Mouse (Mus musculus) erythroblast, embryonic 14.5 days (primary cell): Measurements from ENCODE around the gene Hddc3. TPM values are rescaled to one million over a fixed set of nuclear protein-coding genes. Genes with fewer than 3 reads are reported as not detected.
A peak's percentile ranks its signal among the peaks of the same experiment; 100 is the strongest.

Experiments
- H3K27me3 ChIP-seq: 2 replicates; pipeline ENCODE4 v1.6.1; 2012; ENCODE audit warnings: inconsistent platforms; ENCODE audit not compliant: control insufficient read depth
- H3K36me3 ChIP-seq: 2 replicates; pipeline ENCODE4 v1.6.1; 2012; ENCODE audit warnings: mild to moderate bottlenecking, inconsistent platforms; ENCODE audit not compliant: control insufficient read depth
- H3K4me1 ChIP-seq: 2 replicates; pipeline ENCODE4 v1.6.1; 2012; ENCODE audit warnings: inconsistent platforms; ENCODE audit not compliant: control insufficient read depth
- H3K4me3 ChIP-seq: replicated peaks from 2 replicates; pipeline ENCODE3; 2012; ENCODE audit warnings: moderate library complexity, mild to moderate bottlenecking, inconsistent platforms
- H3K9me3 ChIP-seq: 2 replicates; pipeline ENCODE4 v1.6.1; 2012; ENCODE audit warnings: low read length, inconsistent platforms, mixed read lengths; ENCODE audit not compliant: control insufficient read depth
- GATA1 ChIP-seq: IDR thresholded peaks from 2 replicates; pipeline ENCODE4 v1.6.1; 2012; ENCODE audit warnings: low read length, inconsistent platforms, mixed read lengths
- TAL1 ChIP-seq: IDR thresholded peaks from 3 replicates; pipeline ENCODE4 v1.6.1; 2012; ENCODE audit warnings: low read length, inconsistent platforms, mixed read lengths
- polyA plus RNA-seq: library from polyadenylated mRNA; stranded (reverse); fragments of >175 nt; gene quantifications from 2 replicates; pipeline ENCODE4 v1.2.3, GENCODE M21; 2012

Hddc3 gene
- polyA plus RNA-seq, 1 experiment: 1.4 TPM

DNA sequence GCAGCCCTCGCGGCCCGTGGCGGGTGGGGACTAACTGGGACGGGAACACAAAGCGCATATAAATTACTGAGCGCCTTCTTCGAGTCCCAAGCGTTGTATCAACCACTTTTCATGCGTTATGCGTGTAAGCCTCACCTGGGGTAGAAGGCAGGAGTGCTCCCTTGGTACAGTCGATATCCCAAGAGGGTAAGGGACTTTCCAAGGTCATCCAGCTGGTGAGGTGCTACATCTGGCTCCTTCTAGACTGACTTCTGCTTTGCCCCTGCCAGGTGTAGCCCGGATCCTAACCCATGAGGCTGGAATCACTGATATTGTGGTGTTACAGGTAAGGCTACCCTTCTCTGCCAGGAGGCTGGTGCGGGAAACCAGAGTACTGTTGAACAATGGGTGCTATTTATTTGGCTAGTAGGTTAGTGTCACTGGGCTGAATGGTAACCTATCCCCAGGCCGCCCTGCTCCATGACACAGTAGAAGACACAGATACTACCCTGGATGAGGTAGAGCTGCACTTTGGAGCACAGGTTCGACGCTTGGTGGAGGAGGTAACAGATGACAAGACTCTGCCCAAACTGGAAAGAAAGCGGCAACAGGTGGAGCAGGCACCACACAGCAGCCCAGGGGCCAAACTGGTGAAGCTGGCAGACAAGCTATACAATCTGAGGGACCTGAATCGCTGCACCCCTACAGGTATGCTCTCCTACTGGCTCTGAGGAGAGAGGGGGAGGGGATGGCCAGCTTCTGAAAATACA is 540 bp downstream of the Hddc3 start:
- peak overlapping the region; percentile 73 for H3K4me3 ChIP-seq
- H3K4me1 ChIP-seq: peaks cover 51% of the 10 kb centered on the region

DNA sequence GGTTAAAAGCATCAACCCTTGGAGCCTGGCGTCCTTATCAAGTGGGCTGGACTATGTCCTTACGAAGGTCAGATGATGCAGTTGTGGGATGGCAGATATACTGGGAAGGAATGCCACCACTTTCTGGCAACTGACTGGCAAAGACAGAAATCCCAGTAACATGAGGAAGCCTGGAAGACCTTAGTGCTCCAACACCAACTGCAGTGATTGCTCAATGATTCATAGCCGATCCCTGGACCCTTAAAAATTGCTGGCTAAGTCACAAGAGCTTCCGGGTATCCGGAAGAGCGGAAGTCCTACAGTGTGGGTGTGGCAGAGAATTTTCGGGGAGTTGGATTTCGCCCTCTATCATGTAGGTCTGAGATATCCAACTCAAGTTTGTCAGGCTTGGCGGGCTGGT is 3.3 kb downstream of the Hddc3 start:
- no peaks in the 10 kb centered on the region for H3K27me3 ChIP-seq
- H3K36me3 ChIP-seq: peaks cover under 1% of the 10 kb centered on the region; the same call in 1 of the 2 replicates
- peaks cover 35% of the 10 kb centered on the region for H3K4me1 ChIP-seq
- TF ChIP-seq GATA1 (no peak), TAL1 (no peak)
- no peaks in the 10 kb centered on the region for H3K9me3 ChIP-seq
- H3K4me3 ChIP-seq: no peak overlapping the region

More for the DNA sequence above, 540 bp downstream of the Hddc3 start:
- Histone ChIP-seq H3K36me3 (no peaks in the 10 kb centered on the region), H3K9me3 (no peaks in the 10 kb centered on the region), H3K27me3 (no peaks in the 10 kb centered on the region)
- TF ChIP-seq TAL1 (no peak), GATA1 (no peak)

DNA sequence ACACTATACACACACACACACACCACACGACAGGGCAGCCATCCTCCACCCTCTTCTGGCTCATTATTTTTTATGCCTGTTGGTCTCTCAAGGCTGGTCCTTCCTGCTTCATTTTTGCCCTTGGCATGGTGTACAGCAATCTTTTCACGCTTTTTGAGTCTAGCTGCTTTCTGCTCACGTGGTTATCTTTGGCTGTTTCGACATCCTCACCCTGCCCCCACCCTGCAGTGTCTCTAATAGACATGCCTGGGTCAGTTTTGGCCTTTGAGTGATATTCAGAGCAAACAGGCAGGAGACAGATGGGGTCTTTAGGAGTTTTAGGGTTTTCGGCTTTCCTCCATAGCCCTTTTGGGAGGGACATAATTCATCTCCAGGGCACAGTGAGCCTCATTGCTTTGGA is 3.9 kb downstream of the Hddc3 start:
- no peaks in the 10 kb centered on the region for H3K9me3 ChIP-seq
- peaks cover 5% of the 10 kb centered on the region; the same call in 1 of the 2 replicates for H3K36me3 ChIP-seq
- TF ChIP-seq GATA1 (no peak), TAL1 (no peak)
- peaks cover 34% of the 10 kb centered on the region for H3K4me1 ChIP-seq
- H3K27me3 ChIP-seq: no peaks in the 10 kb centered on the region
- no peak overlapping the region for H3K4me3 ChIP-seq

DNA sequence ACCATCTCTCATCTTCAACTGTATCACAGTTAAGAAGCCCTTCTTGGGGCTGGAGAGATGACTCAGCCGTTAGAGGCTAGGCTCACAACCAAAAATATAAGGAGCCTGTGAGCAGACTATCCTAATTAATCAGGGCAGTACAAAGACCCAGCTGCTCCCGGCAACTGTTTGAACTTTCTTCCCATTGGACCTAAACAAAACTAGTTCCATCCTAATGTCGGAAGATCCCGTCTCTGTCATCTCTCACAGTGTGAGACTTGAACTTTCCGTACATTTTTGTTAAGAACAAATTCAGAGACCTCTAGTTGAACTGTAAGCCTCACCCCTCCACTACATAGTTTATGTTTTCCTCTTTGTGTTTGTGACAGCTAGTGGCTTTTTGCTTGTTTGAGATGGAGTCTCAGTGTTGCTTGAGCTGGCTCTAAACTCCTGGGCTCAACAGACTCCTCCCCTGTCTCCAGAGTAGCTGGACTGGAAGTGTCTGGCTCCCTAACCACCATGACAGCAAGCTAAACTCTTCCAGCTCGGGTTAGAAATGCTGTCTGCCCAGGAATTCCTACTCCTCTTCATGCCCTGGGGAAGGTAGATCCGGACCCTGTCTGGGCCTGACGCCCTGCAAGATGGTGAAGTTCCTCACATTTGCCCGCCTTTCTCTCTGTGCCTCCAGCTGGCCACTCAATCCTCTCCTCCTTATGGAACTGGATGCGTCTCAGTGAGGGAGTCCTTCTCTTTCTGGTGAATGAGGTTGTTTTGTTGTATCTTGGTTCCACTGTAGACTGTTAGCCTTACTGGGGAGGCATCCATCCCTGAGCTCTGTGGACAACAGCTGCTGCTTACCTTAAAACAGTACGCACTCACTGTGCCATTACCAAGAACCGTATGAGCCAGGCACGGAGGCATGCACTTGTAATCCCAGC is 5.0 kb downstream of the Hddc3 start:
- Histone ChIP-seq H3K4me3 (no peak overlapping the region), H3K27me3 (no peaks in the 10 kb centered on the region), H3K36me3 (peaks cover 7% of the 10 kb centered on the region; the same call in 1 of the 2 replicates), H3K9me3 (no peaks in the 10 kb centered on the region), H3K4me1 (peaks cover 23% of the 10 kb centered on the region)
- no peak for TF ChIP-seq TAL1
- no peak for TF ChIP-seq GATA1

DNA sequence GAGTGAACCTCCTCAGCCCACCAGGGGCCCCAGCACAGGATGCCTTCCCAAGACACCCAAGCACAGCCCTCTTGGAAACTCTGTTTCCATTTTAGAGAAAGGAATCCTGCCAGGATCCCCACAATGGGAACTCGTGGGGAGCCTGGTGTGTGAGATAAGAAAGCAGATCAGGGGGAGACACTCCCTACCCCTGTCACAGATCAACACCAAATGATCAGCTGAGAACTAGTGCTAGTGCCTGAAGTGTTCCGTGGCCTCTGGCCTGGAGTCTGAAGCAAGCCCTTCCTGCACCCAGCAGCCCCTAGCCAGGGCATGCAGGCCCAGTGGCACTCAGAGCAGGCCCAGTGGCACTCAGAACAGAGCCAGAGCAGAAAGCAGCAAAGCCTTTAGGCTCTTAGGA is 7.9 kb downstream of the Hddc3 start:
- TF ChIP-seq TAL1 (no peak), GATA1 (no peak)
- H3K4me3 ChIP-seq: no peak overlapping the region
- H3K4me1 ChIP-seq: peaks cover 11% of the 10 kb centered on the region
- H3K9me3 ChIP-seq: no peaks in the 10 kb centered on the region
- peaks cover 9% of the 10 kb centered on the region; the same call in 1 of the 2 replicates for H3K36me3 ChIP-seq
- H3K27me3 ChIP-seq: no peaks in the 10 kb centered on the region

DNA sequence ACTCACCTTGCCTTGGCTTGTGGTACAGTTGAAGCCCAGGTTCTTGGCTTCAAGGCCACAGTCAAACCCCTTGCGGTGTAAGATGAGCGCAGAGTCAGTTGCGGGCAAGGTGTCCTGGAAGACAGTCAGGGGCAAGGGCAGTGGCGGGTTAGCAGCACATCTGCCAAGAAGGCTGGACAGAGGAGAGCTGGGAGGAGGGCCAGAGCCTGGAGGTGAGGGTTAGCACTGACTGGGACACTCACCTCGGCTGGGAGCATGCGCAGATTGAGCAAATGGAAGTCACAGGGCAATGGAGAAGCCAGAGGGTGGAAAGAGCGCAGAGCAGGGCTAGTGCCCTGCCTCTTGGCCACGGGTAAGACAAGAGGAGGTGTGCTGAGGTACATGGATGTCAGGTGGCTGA is 10.0 kb downstream of the Hddc3 start:
- Histone ChIP-seq H3K4me1 (peaks cover 11% of the 10 kb centered on the region), H3K36me3 (peaks cover 9% of the 10 kb centered on the region; the same call in 1 of the 2 replicates)
- TF ChIP-seq TAL1 (no peak), GATA1 (no peak)

DNA sequence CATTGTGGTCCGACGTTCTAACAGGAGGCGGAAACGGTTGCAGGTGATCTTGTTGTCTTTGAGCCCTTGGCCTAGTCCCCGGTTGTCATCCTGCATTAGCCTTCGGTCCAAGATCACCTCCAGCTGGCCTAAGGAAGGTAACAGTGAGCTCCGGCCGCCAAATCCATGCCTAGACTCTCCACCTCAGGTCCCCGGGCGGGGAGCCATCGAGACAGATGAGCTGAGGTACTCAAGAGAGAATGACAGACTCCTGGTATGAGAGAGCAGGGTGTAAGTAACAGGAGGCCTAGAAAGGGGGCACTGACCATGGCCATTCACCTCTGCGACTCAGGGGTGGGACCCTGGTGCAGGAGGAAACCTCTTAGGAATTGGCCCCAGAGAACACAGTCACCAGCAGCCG is 13.4 kb downstream of the Hddc3 start:
- TF ChIP-seq GATA1 (no peak), TAL1 (no peak)
- H3K4me3 ChIP-seq: no peak overlapping the region
- H3K9me3 ChIP-seq: no peaks in the 10 kb centered on the region
- H3K4me1 ChIP-seq: peaks cover 3% of the 10 kb centered on the region
- H3K27me3 ChIP-seq: no peaks in the 10 kb centered on the region
- peaks cover 14% of the 10 kb centered on the region; the same call in 1 of the 2 replicates for H3K36me3 ChIP-seq

More for the DNA sequence above, 10.0 kb downstream of the Hddc3 start:
- Histone ChIP-seq H3K27me3 (no peaks in the 10 kb centered on the region), H3K4me3 (no peak overlapping the region), H3K9me3 (no peaks in the 10 kb centered on the region)

DNA sequence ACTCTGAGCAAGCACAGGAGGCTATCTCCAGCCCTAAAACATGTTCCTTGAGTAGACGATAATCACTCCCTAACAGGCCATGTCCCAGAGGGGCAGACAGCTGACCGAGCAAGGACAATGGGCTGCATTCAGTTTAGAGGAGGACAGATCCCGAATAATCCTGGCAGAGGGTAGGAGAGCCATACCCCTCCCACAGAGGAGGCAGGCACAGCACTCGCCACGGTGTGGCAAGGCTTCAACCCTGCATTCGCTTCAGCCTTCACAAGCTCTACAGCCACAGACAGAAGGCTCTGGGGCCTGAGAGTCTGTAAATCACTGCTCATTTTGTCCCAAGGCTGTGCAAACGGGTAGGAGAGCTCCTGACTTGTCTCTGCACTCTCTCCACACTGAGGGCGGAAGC is 14.3 kb downstream of the Hddc3 start:
- Histone ChIP-seq H3K9me3 (no peaks in the 10 kb centered on the region), H3K4me1 (no peaks in the 10 kb centered on the region), H3K27me3 (no peaks in the 10 kb centered on the region), H3K4me3 (no peak overlapping the region), H3K36me3 (peaks cover 12% of the 10 kb centered on the region; the same call in 1 of the 2 replicates)
- TF ChIP-seq TAL1 (no peak), GATA1 (no peak)

DNA sequence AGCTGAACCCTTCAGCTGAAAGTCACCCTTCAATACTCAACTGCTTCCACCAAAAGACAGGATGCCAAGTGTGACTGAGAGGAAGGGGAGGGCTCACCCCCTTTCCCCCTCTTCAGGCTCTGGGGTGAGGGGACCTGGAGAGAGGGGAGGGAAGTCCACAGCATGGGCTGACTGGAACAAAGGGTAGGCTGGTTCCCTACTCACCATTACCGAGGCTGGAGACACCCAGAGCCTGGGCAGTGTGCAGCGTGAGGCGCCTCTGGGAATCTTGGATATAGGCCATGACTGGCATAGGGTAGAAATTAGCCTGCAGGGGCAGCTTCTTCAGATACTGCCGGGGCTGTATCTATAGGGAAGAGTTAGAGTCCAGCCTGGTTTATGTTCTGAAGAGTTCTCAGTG is 15.1 kb downstream of the Hddc3 start:
- H3K36me3 ChIP-seq: peaks cover 15% of the 10 kb centered on the region; the same call in 1 of the 2 replicates
- TF ChIP-seq GATA1 (no peak), TAL1 (no peak)
- H3K27me3 ChIP-seq: no peaks in the 10 kb centered on the region

More for the DNA sequence above, 15.1 kb downstream of the Hddc3 start:
- Histone ChIP-seq H3K9me3 (no peaks in the 10 kb centered on the region), H3K4me1 (no peaks in the 10 kb centered on the region), H3K4me3 (no peak overlapping the region)
